Mouse (Mus musculus) right cerebral cortex, postnatal 14 days (tissue): ENCODE results near the gene Siva1.

Source experiments
- DNase-seq: peaks from one replicate; pipeline ENCODE4 v3.0.0; 2022

Siva1 gene

DNA sequence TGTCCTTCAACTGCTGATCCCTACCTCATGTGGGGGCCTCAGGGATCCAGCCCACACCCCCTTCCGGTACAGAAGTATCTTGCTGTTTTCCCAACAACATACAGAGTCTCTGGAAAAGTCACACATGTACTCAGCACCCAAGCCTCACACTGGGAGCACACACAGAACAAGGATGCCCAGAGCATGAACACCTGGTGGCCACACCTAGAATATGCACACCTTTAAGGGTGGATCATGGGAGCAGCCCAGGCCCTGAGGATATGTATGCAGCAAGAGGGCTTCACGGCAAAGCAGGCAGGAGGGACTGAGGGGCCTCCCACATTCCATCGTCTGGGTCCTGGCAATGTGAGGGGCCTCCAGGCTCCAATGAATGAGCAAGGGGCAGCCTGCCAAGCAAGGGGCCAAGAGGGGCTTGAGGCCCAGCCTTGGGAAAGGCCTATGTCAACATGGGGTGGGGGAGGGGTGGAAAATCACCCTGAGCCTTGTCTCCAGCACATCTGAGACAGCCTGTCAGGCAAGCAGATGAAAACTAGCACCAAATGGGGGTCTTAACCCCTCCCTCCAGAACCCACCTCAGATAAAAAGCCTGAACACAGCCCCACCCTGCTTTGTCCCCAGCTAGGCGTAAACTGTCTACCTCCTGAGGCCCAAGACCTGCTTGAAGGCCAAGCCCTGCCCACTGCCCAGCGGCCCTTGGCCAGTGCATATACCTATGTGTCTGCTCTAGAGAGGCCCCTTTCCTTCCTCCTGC is 16.3 kb downstream of the Siva1 start:
- no peak for DNase-seq

DNA sequence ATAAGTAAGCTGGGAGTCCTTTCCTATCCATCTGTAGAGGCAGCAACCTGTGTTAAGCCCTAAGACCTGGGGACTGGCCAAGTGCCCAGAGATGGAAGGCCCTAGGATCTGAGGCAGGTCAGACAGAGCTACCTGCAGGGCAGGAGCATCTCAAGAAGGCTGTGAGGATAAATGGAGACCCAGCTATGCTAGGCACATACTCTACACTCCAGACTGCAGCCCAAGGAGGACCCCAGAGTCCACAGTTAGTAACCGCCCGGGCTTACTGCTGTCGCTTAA is 16.8 kb downstream of the Siva1 start:
- DNase-seq, result no peak

DNA sequence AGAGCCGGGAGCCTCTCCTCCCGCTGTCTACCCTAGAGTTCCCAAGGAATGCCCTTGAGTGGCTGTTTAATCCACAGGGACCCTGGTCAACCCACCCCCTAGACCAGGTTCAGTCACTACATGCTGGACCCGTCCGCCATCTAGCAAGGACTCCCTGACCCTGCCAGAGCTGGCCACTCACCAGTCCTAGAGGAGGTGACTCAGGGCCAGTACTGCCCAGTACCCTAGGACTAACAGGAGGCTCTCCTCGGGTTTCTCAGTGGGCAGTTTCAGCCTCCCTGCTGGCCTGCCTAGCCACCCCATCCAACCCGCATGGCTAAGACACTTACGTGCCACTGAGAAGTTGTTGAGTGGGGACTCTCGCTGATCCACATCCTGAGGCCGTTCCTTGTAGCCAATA is 17.4 kb downstream of the Siva1 start:
- DNase-seq, result no peak

DNA sequence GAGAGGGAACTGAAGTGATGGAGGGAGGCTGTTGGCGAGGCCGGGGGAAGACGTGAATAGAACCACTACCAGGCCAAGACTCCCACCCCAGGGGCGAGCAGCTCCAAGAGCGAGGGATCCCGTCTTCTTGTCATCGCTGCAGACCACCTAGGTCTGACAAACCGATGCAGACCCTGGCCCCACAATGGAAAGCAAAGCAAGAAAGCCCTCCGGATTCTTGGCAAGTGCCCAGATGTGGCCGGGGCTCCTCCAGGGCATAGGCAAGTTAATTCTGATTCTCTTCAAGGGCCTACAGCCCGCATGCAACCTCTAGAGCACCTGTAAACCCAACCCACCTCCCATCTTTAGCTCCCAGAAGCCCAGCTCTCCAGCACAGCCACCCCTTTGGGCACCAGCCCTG is 18.8 kb downstream of the Siva1 start:
- DNase-seq, result no peak

DNA sequence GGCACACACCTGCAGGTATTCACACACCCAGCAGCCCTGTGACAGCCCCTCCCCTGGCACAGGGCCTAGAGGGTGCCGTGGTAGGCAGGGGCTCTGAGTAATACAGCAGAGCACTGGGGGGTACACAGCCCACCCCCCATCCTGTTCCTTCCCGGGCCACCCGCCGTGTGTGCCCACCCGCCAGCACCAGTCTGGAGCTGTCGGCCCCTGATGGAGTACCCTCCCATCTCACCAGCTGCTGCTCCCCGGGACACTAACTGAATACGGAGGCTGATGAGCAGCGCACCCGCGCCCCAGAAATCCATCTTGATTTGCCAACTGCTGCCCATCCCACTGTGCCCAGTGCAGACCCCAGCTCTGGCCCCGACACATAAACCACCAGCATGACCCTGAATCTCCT is 19.2 kb downstream of the Siva1 start:
- DNase-seq, result no peak

DNA sequence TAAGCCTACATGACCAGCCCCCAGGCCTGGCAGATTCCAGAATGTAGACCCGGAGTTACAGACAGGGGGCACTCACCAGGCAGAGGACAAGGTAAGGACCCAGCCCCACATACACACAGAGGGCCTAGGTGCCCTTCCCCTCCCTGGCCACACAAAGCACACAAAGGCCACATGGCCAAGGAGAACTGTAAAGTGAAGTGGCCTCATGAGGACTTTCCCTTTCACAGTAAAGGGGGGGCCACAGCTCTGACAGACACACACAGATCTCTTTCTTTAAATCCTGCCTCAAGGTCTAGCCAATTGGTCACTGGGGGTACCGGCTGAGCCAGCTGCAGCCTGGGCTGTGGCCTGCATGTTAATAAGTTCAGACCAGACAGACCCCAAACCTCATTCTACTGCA is 19.6 kb downstream of the Siva1 start:
- no peak for DNase-seq

DNA sequence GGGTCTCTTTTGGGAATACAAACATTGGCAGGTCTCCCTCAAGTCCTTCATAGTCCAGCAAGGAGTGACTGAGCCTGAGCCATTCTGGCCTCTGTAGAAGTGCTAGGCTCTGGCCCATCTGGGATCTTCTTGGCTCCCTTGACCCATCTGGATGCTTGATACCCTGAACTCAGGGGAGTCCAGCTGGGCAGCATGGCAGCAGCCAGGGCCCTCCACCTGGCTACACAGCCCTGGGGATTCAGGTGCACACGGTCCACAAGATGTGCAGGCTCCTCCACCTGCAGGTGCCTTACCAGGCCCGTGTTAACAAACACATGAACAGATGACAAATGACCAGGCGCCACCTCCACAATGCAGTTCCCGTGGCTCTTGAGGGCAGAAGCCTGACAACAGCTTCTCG is 20.2 kb downstream of the Siva1 start:
- no peak for DNase-seq

DNA sequence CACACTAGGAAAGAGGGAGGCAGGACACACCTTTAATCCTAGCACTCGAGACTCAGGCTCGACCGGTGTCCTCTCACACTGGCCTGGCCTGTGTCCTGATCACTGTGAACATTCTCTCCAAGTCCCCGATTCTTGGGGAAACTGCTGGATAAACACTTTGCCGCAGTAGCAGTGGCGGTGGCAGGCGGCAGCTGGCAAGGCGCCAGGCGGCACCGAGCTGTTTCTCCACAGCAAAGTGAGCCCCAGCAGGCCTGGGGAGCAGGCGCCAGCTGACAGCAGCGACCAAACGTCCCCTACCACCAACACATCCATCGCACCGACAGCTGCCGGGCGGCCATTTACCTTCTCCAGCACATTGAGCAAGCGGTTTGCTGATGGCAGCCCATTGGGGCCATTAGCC is 21.0 kb downstream of the Siva1 start:
- DNase-seq, result peak; percentile 88

DNA sequence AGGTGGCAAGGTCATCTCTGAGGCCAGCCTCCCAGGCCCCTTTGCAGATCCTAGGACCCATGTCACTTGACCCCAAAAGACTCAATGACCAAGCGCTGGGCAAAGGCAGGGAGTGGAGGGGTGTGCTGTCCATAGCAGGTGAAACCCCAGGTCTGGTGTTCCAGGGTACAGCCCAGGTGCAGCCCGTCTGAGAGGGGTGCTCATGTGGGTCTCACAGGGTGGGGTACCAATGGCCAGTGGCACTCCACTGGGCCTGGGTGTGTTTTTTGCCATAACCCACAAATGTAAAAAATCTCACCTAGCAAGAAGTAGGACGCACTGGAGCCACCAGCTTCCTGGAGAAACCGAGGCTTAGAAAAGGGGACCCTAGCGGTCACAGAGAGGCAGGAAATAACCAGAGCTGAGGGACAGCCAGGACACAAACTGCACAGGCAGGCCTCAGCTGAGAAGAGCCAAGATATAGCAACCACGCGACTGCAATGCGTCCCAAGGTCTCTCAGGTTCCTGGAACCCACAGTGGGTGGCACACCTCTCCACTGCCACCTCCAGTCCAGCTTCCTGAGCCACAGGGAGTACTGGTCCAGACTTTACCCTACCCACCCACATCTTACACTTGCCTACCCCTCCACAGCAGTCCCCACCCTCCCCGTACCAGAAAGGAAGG is 21.5 kb downstream of the Siva1 start:
- no peak for DNase-seq

DNA sequence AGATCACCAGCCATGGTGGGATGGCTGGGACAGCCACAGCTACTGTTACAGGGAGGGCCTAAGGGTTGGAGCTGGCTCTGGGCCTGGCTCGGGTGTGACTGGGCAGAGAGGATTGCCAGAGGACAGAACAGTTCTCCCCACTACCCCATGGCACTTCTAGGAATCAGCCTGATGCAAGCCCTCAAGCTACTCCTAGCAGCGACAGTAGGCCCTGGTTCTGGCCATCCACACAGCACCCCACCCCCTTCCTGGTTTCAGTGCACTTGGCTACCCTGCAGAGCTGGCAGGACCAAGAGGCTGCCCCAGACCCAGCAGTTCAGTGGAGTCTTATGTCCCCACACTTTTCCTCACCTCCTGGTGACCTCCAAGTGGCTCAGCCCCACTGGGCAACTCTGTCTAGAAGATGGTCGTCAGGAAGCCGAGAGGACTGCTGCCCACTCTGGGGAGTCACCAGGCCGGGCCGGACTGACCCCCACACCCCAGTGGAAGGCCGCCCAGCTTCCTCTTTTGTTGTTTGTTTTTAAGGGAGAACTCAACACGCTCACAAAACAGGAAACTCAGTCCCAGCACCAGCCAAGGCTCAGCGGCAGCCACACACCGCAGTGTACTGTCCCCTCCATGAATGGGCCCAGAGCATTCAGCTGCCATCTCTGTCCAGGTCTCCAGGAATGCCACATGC is 23.3 kb downstream of the Siva1 start:
- no peak for DNase-seq

DNA sequence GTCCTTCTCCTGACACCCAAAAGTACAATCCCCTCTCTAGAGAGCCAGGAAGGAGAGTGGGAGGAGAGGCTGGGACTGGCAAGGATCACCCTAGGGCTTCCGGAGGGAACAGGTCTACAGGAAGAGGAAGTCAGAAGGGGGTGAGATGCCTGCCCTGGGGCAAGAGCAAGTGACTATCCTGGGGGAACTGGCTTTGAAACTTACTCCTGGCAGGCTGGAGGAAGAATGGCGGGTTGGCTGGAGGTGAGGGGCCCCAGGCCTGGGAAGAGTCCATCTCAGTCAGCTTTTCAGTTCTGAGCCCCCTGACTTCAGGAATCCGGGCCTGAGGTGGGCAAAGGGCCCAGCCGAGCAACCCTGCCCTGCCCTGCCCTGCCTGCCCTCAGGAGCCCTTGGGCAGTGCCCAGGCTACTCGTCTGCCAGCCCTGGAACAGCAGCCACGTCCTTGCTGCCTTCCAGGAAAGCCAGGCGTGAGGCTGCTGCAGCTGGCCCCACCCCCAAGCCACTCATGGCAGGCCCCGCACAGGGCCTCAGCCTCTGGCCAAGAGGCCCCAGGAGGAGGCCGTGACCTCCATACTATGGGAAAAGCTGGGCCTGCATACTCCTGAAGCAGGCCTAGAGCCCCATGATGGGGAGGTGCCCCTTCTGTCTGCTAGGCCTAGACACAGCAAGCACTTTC is 26.4 kb downstream of the Siva1 start:
- DNase-seq, result no peak

DNA sequence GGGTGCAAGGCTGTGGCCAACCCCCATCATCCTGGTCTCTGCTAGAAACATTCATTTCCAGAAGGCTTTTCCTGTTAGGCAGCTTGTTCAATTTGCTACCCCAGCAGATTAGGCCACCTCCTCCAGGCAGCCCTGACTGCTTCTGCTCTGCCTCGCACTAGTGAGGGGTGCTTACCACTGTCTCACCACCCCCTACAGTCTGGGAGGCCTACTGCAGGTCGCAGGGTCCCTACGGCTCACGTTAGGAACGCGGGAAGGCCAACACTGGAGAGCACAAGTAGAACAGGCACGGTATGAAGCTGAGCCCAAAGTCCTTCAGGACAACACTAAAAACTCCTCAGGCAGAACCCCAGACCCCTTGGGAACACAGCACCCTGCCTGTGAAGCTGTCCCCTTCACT is 27.4 kb downstream of the Siva1 start:
- no peak for DNase-seq

DNA sequence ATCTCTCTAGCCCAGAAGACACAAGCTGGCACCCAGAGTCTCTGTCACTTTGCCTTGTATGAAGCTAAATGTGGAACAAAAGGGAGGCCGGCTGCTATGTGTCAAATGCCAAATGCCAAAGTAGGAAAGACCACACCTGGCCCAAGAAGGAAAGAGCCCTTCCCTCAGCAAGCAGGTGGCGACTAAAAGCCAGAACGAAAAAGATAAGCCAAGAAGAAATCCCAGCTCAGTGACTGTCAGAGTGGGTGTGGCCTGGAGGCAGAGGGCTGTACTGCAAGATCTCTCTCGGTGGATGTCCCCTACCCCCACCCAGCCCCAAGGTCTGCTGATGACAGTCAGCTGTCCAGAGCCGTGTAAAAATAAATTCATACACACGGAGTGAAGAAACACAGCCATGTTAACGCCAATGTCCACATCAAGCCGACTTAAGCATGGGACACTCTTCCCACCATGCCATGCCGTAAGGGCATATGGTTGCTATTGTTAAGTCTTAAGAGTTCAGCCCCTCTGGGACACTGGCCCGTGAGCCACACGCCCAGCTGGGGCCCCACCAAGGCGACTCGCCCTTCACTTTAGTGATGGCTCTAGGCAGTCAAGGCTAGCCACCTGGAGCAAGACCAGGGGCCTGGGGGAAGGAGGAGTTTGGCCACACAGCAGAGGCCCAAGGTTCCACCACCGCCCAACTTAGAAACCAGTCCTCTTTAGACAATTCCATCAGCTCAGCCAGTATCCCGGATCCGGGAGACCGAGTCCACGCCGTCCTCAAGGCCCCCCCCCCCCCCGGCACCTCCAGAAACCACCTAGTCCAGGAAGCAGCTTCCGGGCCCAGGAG is 28.5 kb downstream of the Siva1 start:
- DNase-seq, result no peak

DNA sequence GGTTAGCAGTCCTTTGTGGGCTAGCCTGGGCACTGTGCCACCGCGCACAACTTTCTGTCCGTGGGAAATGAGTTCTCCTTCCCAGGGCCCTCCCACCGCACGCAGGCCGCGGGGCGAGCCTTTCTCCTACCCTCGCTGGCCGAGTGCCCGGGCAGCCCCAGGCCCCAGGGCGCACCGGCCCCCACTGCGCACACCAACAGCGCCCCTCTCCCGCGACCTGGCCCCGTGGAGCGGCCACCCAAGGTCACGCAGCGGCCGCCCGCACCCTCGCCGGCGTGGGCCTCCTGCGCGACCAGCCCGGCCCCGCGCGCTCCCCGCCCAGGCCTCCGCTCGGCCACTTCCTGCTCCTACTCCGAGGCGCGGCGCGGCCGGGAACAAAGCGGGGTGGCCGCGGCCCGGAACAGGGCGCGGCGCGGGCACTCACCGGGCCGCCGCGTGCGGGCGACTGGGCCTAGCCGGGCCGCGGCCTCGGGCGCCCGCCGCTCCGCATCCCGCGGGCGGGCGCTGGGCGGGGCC is 29.2 kb downstream of the Siva1 start:
- peak; percentile 67 for DNase-seq

DNA sequence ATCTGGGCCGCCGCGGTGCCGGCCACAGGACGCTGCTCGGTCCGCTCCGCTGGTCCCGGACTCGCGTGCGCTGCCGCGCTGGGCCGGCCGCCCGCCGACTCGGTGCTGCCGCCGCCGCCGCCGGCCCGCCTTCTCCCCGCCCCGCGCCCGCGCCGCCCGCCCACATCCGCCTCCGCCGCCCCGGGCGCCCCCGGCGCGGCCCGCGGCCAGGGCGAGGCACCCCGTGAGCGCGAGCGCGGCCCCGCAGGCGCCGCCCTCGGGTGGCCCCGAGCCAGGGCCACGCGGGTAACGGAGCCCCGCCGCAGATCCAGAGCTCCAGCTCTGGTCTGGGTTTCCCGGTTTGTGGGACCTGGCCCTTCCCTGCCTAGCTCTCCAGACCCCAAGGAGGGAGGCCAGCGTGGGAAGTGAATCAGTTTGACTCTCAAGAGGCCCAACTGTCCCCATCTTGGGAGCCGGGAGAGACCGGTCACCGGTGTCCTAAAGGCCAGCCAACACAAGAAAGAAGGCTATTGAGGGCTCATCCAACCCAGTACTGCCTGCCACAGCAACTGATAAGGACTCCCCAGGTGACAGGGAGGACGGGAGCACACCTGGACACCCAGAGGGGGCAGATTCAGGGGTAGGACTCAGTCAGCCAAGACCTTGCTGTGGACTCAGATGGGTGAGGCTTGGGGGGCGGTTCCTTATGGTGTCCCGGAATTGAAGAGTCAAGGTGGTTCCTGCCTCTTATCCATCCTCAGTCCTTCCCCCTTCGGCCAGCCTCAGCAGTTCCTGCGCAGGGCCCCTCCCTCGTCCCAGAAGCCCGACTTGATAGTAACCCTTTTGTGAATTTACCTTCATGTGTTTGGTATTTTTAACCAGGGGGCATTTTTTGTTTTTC is 29.9 kb downstream of the Siva1 start, which contains the start of gene Akt1:
Akt1 (minus strand) TSS at position 753 of the 880 bp plus-strand sequence.
- DNase-seq, result peak; percentile 44

DNA sequence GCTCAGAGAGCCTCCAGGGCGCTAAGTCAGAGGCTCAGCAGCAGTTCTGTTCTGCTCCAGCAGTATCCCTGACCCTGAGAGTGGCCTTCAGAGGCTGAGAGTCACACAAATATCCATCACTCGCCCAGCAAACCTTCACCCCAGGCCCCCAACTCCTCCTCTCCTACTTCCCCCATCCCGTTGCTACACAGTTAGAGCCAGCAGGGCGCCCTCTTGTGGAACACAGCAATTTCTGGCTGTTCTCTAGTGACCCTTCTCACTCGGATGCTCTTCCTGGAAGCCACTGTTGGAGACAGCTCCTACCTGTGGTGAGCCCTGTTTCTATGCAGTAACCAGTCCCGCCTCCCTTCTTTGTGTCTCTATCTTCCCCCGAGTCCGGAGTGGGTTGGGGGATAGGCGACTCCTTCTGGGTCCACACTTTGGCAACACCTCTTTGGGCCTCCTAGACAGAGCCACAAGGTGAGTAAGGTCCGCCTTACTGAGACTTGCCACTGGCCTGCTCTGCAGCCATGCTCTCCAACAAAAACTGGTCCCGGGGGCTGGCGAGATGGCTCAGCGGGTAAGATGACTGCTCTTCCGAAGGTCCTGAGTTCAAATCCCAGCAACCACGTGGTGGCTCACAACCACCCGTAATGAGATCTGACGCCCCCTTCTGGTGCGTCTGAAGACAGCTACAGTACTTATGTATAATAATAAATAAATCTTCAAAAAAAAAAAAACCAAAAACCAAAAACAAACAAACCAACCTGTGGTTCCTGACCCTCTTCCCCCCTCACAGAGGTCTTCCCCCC is 31.0 kb downstream of the Siva1 start:
- DNase-seq, result peak; percentile 84

DNA sequence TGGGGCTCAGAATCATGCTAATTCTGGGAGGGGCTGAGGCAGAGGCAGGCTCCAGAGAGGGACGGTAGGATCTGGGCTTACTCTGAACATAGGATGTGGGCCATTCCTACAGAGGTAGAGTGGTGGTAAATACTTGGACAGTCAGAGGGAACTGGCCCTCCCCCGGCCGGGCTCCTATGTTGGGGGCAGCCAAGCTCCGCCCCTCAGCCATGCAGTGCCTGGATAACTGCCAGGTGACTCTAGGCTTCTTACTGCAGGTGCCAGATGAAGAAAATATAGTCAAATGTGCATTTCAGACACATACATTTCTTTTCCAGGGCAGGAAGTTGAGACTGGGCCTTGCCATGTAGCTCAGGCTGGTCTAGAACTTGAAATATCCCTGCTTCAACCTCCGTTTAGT is 32.6 kb downstream of the Siva1 start:
- no peak for DNase-seq

DNA sequence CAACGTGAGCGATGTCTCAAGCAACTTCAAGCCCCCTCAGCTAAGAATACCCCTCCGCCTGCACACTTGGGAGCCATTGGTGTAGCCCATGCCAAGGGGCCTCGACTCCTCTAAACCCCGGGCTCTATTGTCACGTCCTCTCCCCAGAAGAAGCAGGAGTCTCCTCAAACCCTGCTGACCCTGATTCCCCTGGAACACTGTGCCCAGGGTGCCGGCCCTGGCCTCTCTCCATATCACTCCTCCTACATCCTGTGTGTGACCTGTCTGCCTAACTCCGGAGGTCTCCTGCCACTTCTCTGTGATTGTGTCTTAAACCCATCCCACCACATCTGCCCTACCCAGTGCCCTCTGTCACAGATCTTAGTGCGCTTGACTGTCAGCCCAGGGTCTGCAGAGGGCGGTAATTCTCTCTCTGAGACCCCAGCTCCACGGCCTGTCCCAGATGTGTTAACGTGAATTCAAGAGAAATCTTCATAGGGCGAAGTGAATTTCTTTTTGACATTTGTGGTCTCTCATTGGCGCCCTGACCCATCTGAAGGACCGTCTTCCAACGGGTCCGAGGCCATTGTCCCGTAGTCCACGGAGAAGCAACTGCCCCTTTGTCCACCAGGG is 33.6 kb downstream of the Siva1 start:
- DNase-seq, result no peak

DNA sequence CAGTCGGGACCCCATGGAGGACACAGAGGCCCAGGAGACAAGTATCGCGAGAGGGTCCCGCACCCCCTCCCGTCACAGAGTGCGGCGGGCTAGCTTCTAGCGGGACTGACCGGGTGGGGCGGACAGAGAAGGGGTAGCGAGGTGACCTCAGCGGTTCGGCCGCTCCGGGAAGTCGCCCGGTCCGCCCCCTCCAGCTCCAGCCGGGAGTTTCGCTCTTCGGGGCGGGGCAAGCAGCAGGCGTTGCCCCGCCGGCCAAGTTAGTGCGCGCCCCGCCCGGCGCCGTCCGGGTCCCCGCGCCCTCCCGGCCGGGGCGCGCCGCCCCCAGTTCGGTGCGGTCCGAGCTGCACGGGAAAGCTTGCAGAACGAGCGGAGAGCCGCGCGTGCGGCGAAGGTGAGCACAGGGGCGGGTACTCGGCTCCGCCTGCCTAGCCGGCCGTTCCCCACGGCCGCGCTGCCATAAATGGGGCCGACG is 34.1 kb downstream of the Siva1 start, which contains the start of gene Zbtb42:
Zbtb42 (plus strand) TSS at position 274 of the 472 bp plus-strand sequence.
- no peak for DNase-seq
